Mouse (Mus musculus) midbrain, postnatal 0 days (tissue): Measurements from ENCODE around the gene Dusp8. TPM values are rescaled to one million over a fixed set of nuclear protein-coding genes. Genes with fewer than 3 reads are reported as not detected.

ENCODE experiments used
- ATAC-seq: fragments of 200-750 bp; cut with Nextera tagmentation; 2 replicates; pipeline ENCODE4 v1.8.0; 2017; ENCODE audit warnings: moderate number of reproducible peaks, mild to moderate bottlenecking, moderate TSS enrichment, moderate library complexity; ENCODE audit not compliant: low FRiP score
- DNase-seq: peaks from one replicate; pipeline ENCODE4 v3.0.0-alpha.2; 2015; ENCODE audit warnings: low spot score
- H3K27ac ChIP-seq: fragments of 300-500 bp; sonication (generic); 2 replicates; pipeline ENCODE4 v1.5.1; 2014; ENCODE audit warnings: low read depth, mild to moderate bottlenecking, low read length, mixed read lengths
- H3K27me3 ChIP-seq: fragments of 300-500 bp; sonication (generic); 2 replicates; pipeline ENCODE4 v1.6.1; 2014; ENCODE audit warnings: low read length, control low read depth, mixed read lengths; ENCODE audit not compliant: insufficient read depth
- H3K36me3 ChIP-seq: fragments of 300-500 bp; sonication (generic); 2 replicates; pipeline ENCODE4 v1.6.1; 2014; ENCODE audit warnings: low read length, control low read depth, mixed read lengths; ENCODE audit not compliant: insufficient read depth
- H3K4me1 ChIP-seq: fragments of 300-500 bp; sonication (generic); 2 replicates; pipeline ENCODE4 v1.6.1; 2014; ENCODE audit warnings: mild to moderate bottlenecking, control low read depth, antibody characterized with exemption, low read length, mixed read lengths; ENCODE audit not compliant: insufficient read depth
- H3K4me2 ChIP-seq: fragments of 300-500 bp; sonication (generic); 2 replicates; pipeline ENCODE4 v1.6.1; 2014; ENCODE audit warnings: low read depth, mild to moderate bottlenecking, low read length, mixed read lengths; ENCODE audit not compliant: poor library complexity, severe bottlenecking
- H3K4me3 ChIP-seq: fragments of 300-500 bp; sonication (generic); 2 replicates; pipeline ENCODE4 v1.5.1; 2014; ENCODE audit warnings: low read depth, mild to moderate bottlenecking, low read length, moderate library complexity
- H3K9ac ChIP-seq: fragments of 300-500 bp; sonication (generic); replicated peaks from 2 replicates; pipeline ENCODE4 v1.6.1; 2014; ENCODE audit warnings: mild to moderate bottlenecking, low read length, moderate library complexity, mixed read lengths; ENCODE audit not compliant: poor library complexity, severe bottlenecking
- H3K9me3 ChIP-seq: fragments of 300-500 bp; sonication (generic); 2 replicates; pipeline ENCODE4 v1.6.1; 2016; ENCODE audit warnings: low read length, control low read depth
- CTCF ChIP-seq: IDR thresholded peaks from 2 replicates; pipeline ENCODE4 v1.5.1; 2016; ENCODE audit warnings: antibody characterized with exemption, mild to moderate bottlenecking
- WGBS: fragments of 180-500 bp; shearing (Covaris S2); extraction: QIAGEN DNeasy Blood & Tissue Kit; methylation state at CpG from one replicate; pipeline ENCODE4 v1.1.7; 2014; 5-methylcytosine and 5-hydroxymethylcytosine counted together
- polyA plus RNA-seq: library from polyadenylated mRNA; unstranded; fragments of >200 nt; fragmentation: Nextera tagmentation; extraction: Ambion mirVana; gene quantifications from 2 replicates; pipeline ENCODE4 v1.2.1, GENCODE M21; 2015
- total RNA-seq: library from RNA; depleted of rRNA; stranded (reverse); fragments of >200 nt; gene quantifications from 2 replicates; pipeline ENCODE4 v1.2.3, GENCODE M21; 2014; rRNA removed

Dusp8 gene
- total and polyA plus RNA-seq, 2 experiments from 2014 or later = 94.2 to 144 TPM

GRCm38 (mm10) chr7:142037553-142038170 lies 58.0 kb downstream of the Dusp8 start:
- no peak for ATAC-seq
- H3K27ac ChIP-seq = no peak overlapping the region
- WGBS = 79% methylated on average over 4 of the region's 4 CpGs
- TF ChIP-seq CTCF = peak; percentile 69
- H3K9me3 ChIP-seq = no peaks in the 10 kb centered on the region
- peak; percentile 39 for DNase-seq
- H3K36me3 ChIP-seq = no peaks in the 10 kb centered on the region
- H3K9ac ChIP-seq = no peak overlapping the region
- H3K4me2 ChIP-seq = no peak overlapping the region
- no peaks in the 10 kb centered on the region for H3K27me3 ChIP-seq
- H3K4me1 ChIP-seq = no peaks in the 10 kb centered on the region
- no peak overlapping the region for H3K4me3 ChIP-seq

GRCm38 (mm10) chr7:142035048-142035811 lies 60.4 kb downstream of the Dusp8 start:
- no peak overlapping the region for H3K27ac ChIP-seq
- H3K27me3 ChIP-seq = no peaks in the 10 kb centered on the region
- TF ChIP-seq CTCF = no peak
- H3K4me1 ChIP-seq = no peaks in the 10 kb centered on the region
- H3K36me3 ChIP-seq = no peaks in the 10 kb centered on the region
- DNase-seq (no peak), ATAC-seq (no peak)
- H3K4me2 ChIP-seq = no peak overlapping the region
- no peak overlapping the region for H3K9ac ChIP-seq
- no peak overlapping the region for H3K4me3 ChIP-seq
- H3K9me3 ChIP-seq = no peaks in the 10 kb centered on the region
- WGBS = 86% methylated on average over 2 of the region's 2 CpGs

GRCm38 (mm10) chr7:142034198-142034597 lies 61.4 kb downstream of the Dusp8 start:
- Histone ChIP-seq H3K9me3 (no peaks in the 10 kb centered on the region), H3K4me3 (no peak overlapping the region), H3K4me2 (no peak overlapping the region), H3K27me3 (no peaks in the 10 kb centered on the region), H3K4me1 (no peaks in the 10 kb centered on the region), H3K9ac (no peak overlapping the region), H3K36me3 (no peaks in the 10 kb centered on the region), H3K27ac (no peak overlapping the region)
- TF ChIP-seq CTCF = no peak
- WGBS = 80% methylated on average over 2 of the region's 2 CpGs
- DNase-seq = peak; percentile 19
- ATAC-seq = no peak

GRCm38 (mm10) chr7:142030073-142030472 lies 65.6 kb downstream of the Dusp8 start:
- no peak for TF ChIP-seq CTCF
- Histone ChIP-seq H3K4me1 (no peaks in the 10 kb centered on the region), H3K27me3 (no peaks in the 10 kb centered on the region), H3K9ac (no peak overlapping the region), H3K27ac (no peak overlapping the region), H3K9me3 (no peaks in the 10 kb centered on the region), H3K4me2 (no peak overlapping the region), H3K36me3 (no peaks in the 10 kb centered on the region), H3K4me3 (no peak overlapping the region)
- no peak for DNase-seq
- ATAC-seq = no peak

Other genes with a start within 250 kb of the Dusp8 start
- 99.4 and 110 TPM in 2 replicates for gene Tollip, start 177.3 kb downstream of the Dusp8 start, total RNA-seq
- 78.0 and 81.3 TPM in 2 replicates for gene Tollip, start 177.3 kb downstream of the Dusp8 start, polyA plus RNA-seq
- 137 and 159 TPM in 2 replicates for gene Brsk2, start 146.1 kb downstream of the Dusp8 start, total RNA-seq
- gene Brsk2, start 146.1 kb downstream of the Dusp8 start, polyA plus RNA-seq = 18.9 and 20.1 TPM in 2 replicates
- 27.4 and 31.6 TPM in 2 replicates for gene Mob2, start 34.8 kb downstream of the Dusp8 start, total RNA-seq
- 38.0 and 41.3 TPM in 2 replicates for gene Mob2, start 34.8 kb downstream of the Dusp8 start, polyA plus RNA-seq
- gene Gm45618, start 24.9 kb upstream of the Dusp8 start, total RNA-seq = not detected in 2 replicates
- gene Gm45618, start 24.9 kb upstream of the Dusp8 start, polyA plus RNA-seq = not detected in 2 replicates
- not detected in 2 replicates for gene Gm39115, start 40.2 kb upstream of the Dusp8 start, total RNA-seq
- gene Gm39115, start 40.2 kb upstream of the Dusp8 start, polyA plus RNA-seq = not detected in 2 replicates
- gene Gm45337, start 48.8 kb upstream of the Dusp8 start, total RNA-seq = not detected in 2 replicates
- not detected in 2 replicates for gene Gm45337, start 48.8 kb upstream of the Dusp8 start, polyA plus RNA-seq
- not detected in 2 replicates for gene Gm29735, start 61.3 kb upstream of the Dusp8 start, total RNA-seq
- not detected in 2 replicates for gene Gm29735, start 61.3 kb upstream of the Dusp8 start, polyA plus RNA-seq
- gene Gm4553, start 69.9 kb upstream of the Dusp8 start, total RNA-seq = not detected in 2 replicates
- gene Gm4553, start 69.9 kb upstream of the Dusp8 start, polyA plus RNA-seq = not detected in 2 replicates
- not detected in 2 replicates for gene Krtap5-2, start 80.2 kb upstream of the Dusp8 start, total RNA-seq
- gene Krtap5-2, start 80.2 kb upstream of the Dusp8 start, polyA plus RNA-seq = not detected in 2 replicates
- not detected in 2 replicates for gene Gm10153, start 94.5 kb upstream of the Dusp8 start, total RNA-seq
- gene Gm10153, start 94.5 kb upstream of the Dusp8 start, polyA plus RNA-seq = not detected in 2 replicates
- not detected in 2 replicates for gene Krtap5-3, start 105.5 kb upstream of the Dusp8 start, total RNA-seq
- gene Krtap5-3, start 105.5 kb upstream of the Dusp8 start, polyA plus RNA-seq = not detected in 2 replicates
- not detected in 2 replicates for gene Gm7579, start 116.0 kb upstream of the Dusp8 start, total RNA-seq
- gene Gm7579, start 116.0 kb upstream of the Dusp8 start, polyA plus RNA-seq = not detected in 2 replicates
- gene Krtap5-5, start 134.1 kb upstream of the Dusp8 start, total RNA-seq = not detected in 2 replicates
- gene Krtap5-5, start 134.1 kb upstream of the Dusp8 start, polyA plus RNA-seq = not detected in 2 replicates
- gene Gm40460, start 145.2 kb upstream of the Dusp8 start, total RNA-seq = not detected in 2 replicates
- gene Gm40460, start 145.2 kb upstream of the Dusp8 start, polyA plus RNA-seq = not detected in 2 replicates
- not detected in 2 replicates for gene Gm2431, start 162.5 kb upstream of the Dusp8 start, total RNA-seq
- gene Gm2431, start 162.5 kb upstream of the Dusp8 start, polyA plus RNA-seq = not detected in 2 replicates
- gene Gm4559, start 178.5 kb upstream of the Dusp8 start, total RNA-seq = not detected in 2 replicates
- not detected in 2 replicates for gene Gm4559, start 178.5 kb upstream of the Dusp8 start, polyA plus RNA-seq
- not detected in 2 replicates for gene Krtap5-1, start 201.3 kb upstream of the Dusp8 start, total RNA-seq
- not detected in 2 replicates for gene Krtap5-1, start 201.3 kb upstream of the Dusp8 start, polyA plus RNA-seq
- not detected in 2 replicates for gene Krtap5-4, start 207.7 kb upstream of the Dusp8 start, total RNA-seq
- gene Krtap5-4, start 207.7 kb upstream of the Dusp8 start, polyA plus RNA-seq = not detected in 2 replicates